ENCODE assay signal across 22 mouse cellular contexts in genomic region chr4:104539047-104539446, GRCm38 (mm10).
DNase-seq lines count a peak whose midpoint lies in the region; ATAC-seq and TF ChIP-seq lines count a peak whose summit lies in the region.
"Had no signal": no experiment of that assay in that cellular context is flagged by ENCODE, and none has a peak within 500 bp of the region (broad histone marks: within the 10 kb centered on the region; RNA-seq: fewer than 3 reads in every experiment).

No protein-coding gene starts in this region.

- peak; percentile 27; the same call in 1 of the 2 replicates for TF ChIP-seq CTCF in gastrocnemius, adult 2 months (IDR thresholded peaks at IDR 0.05)
- TF ChIP-seq CTCF in kidney, postnatal 0 days (IDR thresholded peaks at IDR 0.05; ENCODE audit: low read depth): peak; percentile 48; the same call in 1 of the 2 replicates
- peak; percentile 28; the same call in 1 of the 2 replicates for TF ChIP-seq CTCF in lung, adult 2 months (IDR thresholded peaks at IDR 0.05; ENCODE audit: insufficient read depth, low read length)
- peak; percentile 63; the same call in 1 of the 2 replicates for TF ChIP-seq CTCF in small intestine, adult 2 months (IDR thresholded peaks at IDR 0.05; ENCODE audit: extremely low read depth, insufficient read length, insufficient replicate concordance, low read depth, low read length)

- no peak overlapping the region for H3K27ac ChIP-seq in gastrocnemius, adult 2 months
- H3K27ac ChIP-seq in kidney, postnatal 0 days: no peak overlapping the region
- H3K27ac ChIP-seq in small intestine, adult 2 months (ENCODE audit: insufficient read depth, low read depth, low read length): no peak overlapping the region
- H3K27ac ChIP-seq: forebrain, embryonic 13.5 days; hindbrain, embryonic 15.5 days; limb, embryonic 13.5 days; lung, embryonic 15.5 days; midbrain, embryonic 13.5 days had no signal

- no peaks in the 10 kb centered on the region for H3K36me3 ChIP-seq in kidney, postnatal 0 days (ENCODE audit: insufficient read depth, low read length)
- H3K36me3 ChIP-seq in small intestine, adult 2 months (ENCODE audit: control insufficient read depth, insufficient read depth, low read length): no peaks in the 10 kb centered on the region
- H3K36me3 ChIP-seq: G1E; heart, embryonic 12.5 days; hindbrain, embryonic 15.5 days; limb, embryonic 13.5 days; lung, embryonic 15.5 days; midbrain, embryonic 13.5 days had no signal

- intact Hi-C loops in gastrocnemius, adult 2 months (cut with DNase I): no loop called here

- no peak for TF ChIP-seq POLR2A in lung, adult 2 months (IDR thresholded peaks at IDR 0.05; ENCODE audit: borderline replicate concordance, extremely low read depth, low read depth, low read length)
- no peak for TF ChIP-seq POLR2A in small intestine, adult 2 months (IDR thresholded peaks at IDR 0.05; ENCODE audit: low read depth, low read length)

- no peak overlapping the region for H3K4me2 ChIP-seq in kidney, postnatal 0 days (ENCODE audit: low read length)
- H3K4me2 ChIP-seq: forebrain, embryonic 13.5 days; heart, embryonic 12.5 days; hindbrain, embryonic 15.5 days; limb, embryonic 13.5 days; lung, embryonic 15.5 days; midbrain, embryonic 13.5 days had no signal

- no peak overlapping the region for H3K4me3 ChIP-seq in gastrocnemius, adult 2 months
- H3K4me3 ChIP-seq in kidney, postnatal 0 days (replicated peaks; ENCODE audit: low read depth, low read length): no peak overlapping the region
- H3K4me3 ChIP-seq in lung, adult 2 months (replicated peaks; ENCODE audit: extremely low read depth, low read depth, low read length): no peak overlapping the region
- H3K4me3 ChIP-seq in small intestine, adult 2 months (ENCODE audit: low read depth, low read length): no peak overlapping the region
- H3K4me3 ChIP-seq: forebrain, embryonic 13.5 days; heart, embryonic 12.5 days; hindbrain, embryonic 15.5 days; limb, embryonic 13.5 days; lung, embryonic 15.5 days; midbrain, embryonic 13.5 days; myocyte had no signal

- H3K4me1 ChIP-seq in kidney, postnatal 0 days (replicated peaks; ENCODE audit: insufficient read depth, low read length): no peaks in the 10 kb centered on the region
- H3K4me1 ChIP-seq in lung, adult 2 months (ENCODE audit: control insufficient read depth, insufficient read depth, low read length): no peaks in the 10 kb centered on the region
- no peaks in the 10 kb centered on the region for H3K4me1 ChIP-seq in small intestine, adult 2 months (ENCODE audit: control insufficient read depth, insufficient read depth, insufficient read length, low read length)
- H3K4me1 ChIP-seq: forebrain, embryonic 13.5 days; heart, embryonic 12.5 days; hindbrain, embryonic 15.5 days; limb, embryonic 13.5 days; lung, embryonic 15.5 days; midbrain, embryonic 13.5 days had no signal

- no peaks in the 10 kb centered on the region for H3K27me3 ChIP-seq in kidney, postnatal 0 days (ENCODE audit: insufficient read depth, low read length)
- H3K27me3 ChIP-seq in small intestine, adult 2 months (ENCODE audit: control insufficient read depth, insufficient read depth, low read length): no peaks in the 10 kb centered on the region
- H3K27me3 ChIP-seq: forebrain, embryonic 13.5 days; heart, embryonic 12.5 days; hindbrain, embryonic 15.5 days; limb, embryonic 13.5 days; lung, embryonic 15.5 days; midbrain, embryonic 13.5 days had no signal

- no peak overlapping the region for H3K9ac ChIP-seq in kidney, postnatal 0 days (ENCODE audit: low read depth, low read length)
- H3K9ac ChIP-seq: forebrain, embryonic 13.5 days; heart, embryonic 12.5 days; hindbrain, embryonic 15.5 days; limb, embryonic 13.5 days; lung, embryonic 15.5 days; midbrain, embryonic 13.5 days had no signal

- no peak for DNase-seq in gastrocnemius, adult 2 months
- no peak for DNase-seq in gastrocnemius, adult 18-20 months (ENCODE audit: low spot score)
- no peak for DNase-seq in kidney, postnatal 0 days (ENCODE audit: low spot score)
- no peak for DNase-seq in kidney, adult 18-20 months
- no peak for DNase-seq in lung, adult 2 months
- no peak for DNase-seq in lung, postnatal 14 days
- DNase-seq in thymus, postnatal 14 days: no peak
- DNase-seq: cerebellum, adult 8-10 months; gastrocnemius, postnatal 36 days; kidney, adult 11 months; kidney, postnatal 4 days; spleen, adult 18-20 months; thymus, adult 18-20 months had no signal

- WGBS in kidney, postnatal 0 days: 71% methylated on average over 2 of the region's 2 CpGs
- 64% methylated on average over 2 of the region's 2 CpGs for WGBS in lung, adult 2 months
- WGBS in small intestine, adult 2 months: 32% methylated on average over 2 of the region's 2 CpGs

- H3K9me3 ChIP-seq in kidney, postnatal 0 days (replicated peaks; ENCODE audit: low read length): no peaks in the 10 kb centered on the region
- H3K9me3 ChIP-seq: forebrain, embryonic 13.5 days; heart, embryonic 12.5 days; hindbrain, embryonic 15.5 days; limb, embryonic 13.5 days; lung, embryonic 15.5 days; midbrain, embryonic 13.5 days had no signal

- no peak for ATAC-seq in kidney, postnatal 0 days (replicated peaks; ENCODE audit: low FRiP score, low read depth)
- ATAC-seq: forebrain, embryonic 13.5 days; midbrain, embryonic 13.5 days had no signal
